Mouse (Mus musculus) forebrain, embryonic 16.5 days (tissue): ENCODE data around the gene Axin1. TPM values are rescaled to one million over a fixed set of nuclear protein-coding genes. Genes with fewer than 3 reads are reported as not detected.
"Not testable (repeated sequence)": the region's sequence is repeated elsewhere in the genome, so short reads cannot be mapped to it uniquely, and the experiment has no call there.

Source experiments
- ATAC-seq: fragments of 200-750 bp; cut with Nextera tagmentation; 2 replicates; pipeline ENCODE4 v1.8.0; 2017; ENCODE audit warnings: mild to moderate bottlenecking, moderate library complexity
- H3K27ac ChIP-seq: fragments of 300-500 bp; sonication (generic); 2 replicates; pipeline ENCODE4 v1.5.1; 2014; ENCODE audit warnings: low read length, control low read depth
- H3K27me3 ChIP-seq: fragments of 300-500 bp; sonication (generic); replicated peaks from 2 replicates; pipeline ENCODE4 v1.6.1; 2014; ENCODE audit warnings: low read length; ENCODE audit not compliant: control insufficient read depth, insufficient read depth
- H3K36me3 ChIP-seq: fragments of 300-500 bp; sonication (generic); 2 replicates; pipeline ENCODE4 v1.6.1; 2014; ENCODE audit not compliant: control insufficient read depth, insufficient read depth
- H3K4me1 ChIP-seq: fragments of 300-500 bp; sonication (generic); replicated peaks from 2 replicates; pipeline ENCODE4 v1.6.1; 2014; ENCODE audit warnings: low read length; ENCODE audit not compliant: control insufficient read depth, insufficient read depth
- H3K4me2 ChIP-seq: fragments of 300-500 bp; sonication (generic); 2 replicates; pipeline ENCODE4 v1.6.1; 2014; ENCODE audit warnings: mild to moderate bottlenecking, low read length, control low read depth
- H3K4me3 ChIP-seq: fragments of 300-500 bp; sonication (generic); replicated peaks from 2 replicates; pipeline ENCODE4 v1.5.1; 2014; ENCODE audit warnings: mild to moderate bottlenecking, low read length, control low read depth
- H3K9ac ChIP-seq: fragments of 300-500 bp; sonication (generic); replicated peaks from 2 replicates; pipeline ENCODE4 v1.6.1; 2014; ENCODE audit warnings: low read depth, low read length, control low read depth
- H3K9me3 ChIP-seq: fragments of 300-500 bp; sonication (generic); 2 replicates; pipeline ENCODE4 v1.6.1; 2016; ENCODE audit warnings: low read length; ENCODE audit not compliant: control insufficient read depth
- WGBS: fragments of 180-500 bp; shearing (Covaris S2); extraction: QIAGEN DNeasy Blood & Tissue Kit; methylation state at CpG from one replicate; pipeline ENCODE4 v1.1.7; 2014; 5-methylcytosine and 5-hydroxymethylcytosine counted together
- polyA plus RNA-seq: library from polyadenylated mRNA; unstranded; fragments of >200 nt; fragmentation: Nextera tagmentation; extraction: Ambion mirVana; gene quantifications from 2 replicates; pipeline ENCODE4 v1.2.1, GENCODE M21; 2015

Gene Axin1
- polyA plus RNA-seq: 7.6 and 8.3 TPM in 2 replicates

- Histone ChIP-seq H3K4me2 (peak within 1 kb of the TSS; percentile 85), H3K9ac (peak within 1 kb of the TSS; percentile 96), H3K9me3 (no peaks in the 10 kb centered on the region), H3K4me1 (peaks cover 22% of the 10 kb centered on the region), H3K36me3 (peaks cover 3% of the 10 kb centered on the region; the same call in 1 of the 2 replicates), H3K27me3 (no peaks in the 10 kb centered on the region), H3K27ac (peak within 1 kb of the TSS; percentile 94), H3K4me3 (peak within 1 kb of the TSS; percentile 88)
- WGBS: under 1% methylated on average over 41 of the region's 42 CpGs
- peak; percentile 97 for ATAC-seq
Observed at GRCm38 (mm10) chr17:26138239-26138836, at the start of gene Axin1. Gene Axin1, plus strand, starts transcription at chr17:26138688.

DNA sequence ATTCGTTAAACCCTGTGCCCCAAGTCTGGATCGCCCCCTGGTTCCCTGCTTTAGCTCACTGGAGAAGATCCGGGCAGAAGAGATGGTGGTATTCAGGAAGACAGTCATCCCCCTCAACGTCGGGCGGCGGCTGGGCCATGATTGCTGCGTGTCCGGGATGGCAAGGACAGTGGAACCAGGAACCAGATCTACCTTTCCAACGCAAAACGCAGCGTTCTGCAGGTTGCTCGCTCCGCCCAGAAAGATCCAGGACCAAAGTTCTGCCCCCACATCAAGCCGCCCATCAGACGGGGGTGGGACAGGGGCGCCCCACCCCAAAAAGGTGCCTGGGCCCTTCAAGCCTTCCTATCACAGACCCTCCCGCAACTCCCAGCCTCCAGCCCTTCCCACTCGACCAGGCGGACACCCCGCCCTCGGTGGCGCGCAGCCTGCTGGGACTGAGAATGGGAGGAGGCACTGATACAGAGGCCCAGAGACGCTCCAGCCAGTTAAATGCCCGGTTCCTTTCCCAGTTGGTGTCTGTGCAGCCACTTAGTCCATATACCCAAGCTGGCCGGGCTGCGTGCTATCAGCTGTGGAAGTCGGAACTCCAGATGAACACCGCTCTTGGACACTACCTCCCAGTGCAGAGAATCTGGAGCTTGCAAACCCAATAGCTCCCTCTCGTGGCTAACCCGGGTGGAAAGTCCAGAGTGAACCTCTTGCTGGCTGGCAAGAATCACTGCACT lies 48.4 kb upstream of the Axin1 start, which contains the start of gene Decr2:
Decr2 (minus strand) TSS at position 433 of the 728 bp plus-strand sequence.
- ATAC-seq: peak; percentile 90
- H3K9me3 ChIP-seq: no peaks in the 10 kb centered on the region
- 1% methylated on average over 32 of the region's 32 CpGs for WGBS

DNA sequence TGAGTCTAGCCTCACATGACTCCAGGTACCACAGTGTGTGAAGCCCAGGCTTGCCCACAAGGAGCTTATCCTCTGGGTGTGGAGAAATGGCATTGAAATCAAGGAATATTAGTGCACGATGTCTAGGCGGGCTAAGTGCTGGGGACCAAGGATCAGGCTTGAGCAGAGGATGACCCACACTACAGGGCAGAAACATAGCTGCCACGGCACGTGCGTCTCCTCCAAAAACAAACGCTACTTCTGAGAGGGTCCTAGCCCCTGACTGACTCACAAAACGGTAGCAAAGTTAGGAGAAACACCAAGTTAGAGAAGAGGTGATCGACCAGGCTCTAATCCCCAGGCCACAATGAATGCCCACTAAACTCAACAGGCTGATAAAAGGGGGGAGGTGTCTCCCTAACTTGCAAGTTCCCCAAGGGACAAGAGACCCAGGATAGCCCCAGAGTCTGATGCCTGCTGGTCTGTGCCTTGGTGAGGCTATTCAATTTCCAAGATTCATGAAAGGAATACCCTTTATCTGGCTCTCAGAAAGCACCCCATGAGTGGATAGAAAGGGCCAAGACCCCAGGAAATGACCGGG lies 43.9 kb upstream of the Axin1 start:
- Histone ChIP-seq H3K4me1 (peaks cover 6% of the 10 kb centered on the region), H3K27ac (no peak overlapping the region), H3K4me3 (peak overlapping the region; percentile 60), H3K4me2 (peak overlapping the region; percentile 72), H3K36me3 (no peaks in the 10 kb centered on the region), H3K27me3 (no peaks in the 10 kb centered on the region), H3K9ac (peak overlapping the region; percentile 79), H3K9me3 (no peaks in the 10 kb centered on the region)
- no peak for ATAC-seq
- 27% methylated on average over 9 of the region's 9 CpGs for WGBS

More for the DNA sequence above, 48.4 kb upstream of the Axin1 start, which contains the start of gene Decr2:
- H3K4me3 ChIP-seq: peak within 1 kb of the TSS; percentile 58
- peak within 1 kb of the TSS; percentile 83 for H3K4me2 ChIP-seq
- H3K36me3 ChIP-seq: no peaks in the 10 kb centered on the region
- H3K27ac ChIP-seq: peak within 1 kb of the TSS; percentile 68
- H3K4me1 ChIP-seq: peaks cover 7% of the 10 kb centered on the region
- H3K9ac ChIP-seq: peak within 1 kb of the TSS; percentile 74
- no peaks in the 10 kb centered on the region for H3K27me3 ChIP-seq

DNA sequence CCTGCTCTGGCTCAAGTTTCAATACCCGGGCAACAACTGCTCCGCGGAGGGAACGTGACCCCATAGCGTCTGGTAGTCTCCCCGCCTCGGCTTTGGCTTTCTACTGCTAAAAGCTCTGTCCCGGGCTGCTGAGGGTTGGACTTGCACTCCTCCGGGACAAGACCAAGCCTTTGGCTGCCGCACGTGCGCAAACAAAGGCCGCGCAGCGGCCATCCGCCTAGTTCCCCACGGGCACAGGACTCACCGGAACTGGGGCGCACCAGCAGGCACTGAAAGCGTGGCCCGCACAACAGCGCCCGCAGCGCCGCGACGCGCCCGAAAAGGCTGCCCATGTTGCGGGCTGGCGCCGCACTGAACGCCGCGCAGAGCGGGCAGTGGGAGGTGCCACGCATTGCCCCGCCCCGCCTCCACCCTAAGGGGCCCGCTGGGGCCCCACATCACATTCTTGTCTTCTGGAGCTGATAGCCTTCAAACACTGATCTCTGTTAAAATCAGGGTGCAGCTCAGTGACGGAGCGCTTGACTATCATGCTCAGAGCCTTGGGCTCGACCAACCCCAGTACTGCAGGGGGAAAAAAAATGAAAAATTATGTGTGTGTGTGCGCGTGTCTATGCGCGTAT lies 43.3 kb upstream of the Axin1 start, which contains the start of gene Nme4:
Nme4 (minus strand) TSS at position 482 of the 620 bp plus-strand sequence.
- H3K9ac ChIP-seq: peak within 1 kb of the TSS; percentile 79
- 0 out of 2 replicates have a peak, but pooled peaks cover 3% of the 10 kb centered on the region for H3K4me1 ChIP-seq
- H3K27ac ChIP-seq: peak within 1 kb of the TSS; percentile 26; the same call in 1 of the 2 replicates
- H3K9me3 ChIP-seq: no peaks in the 10 kb centered on the region
- WGBS: 2% methylated on average over 47 of the region's 47 CpGs
- peak; percentile 76 for ATAC-seq
- H3K4me2 ChIP-seq: peak within 1 kb of the TSS; percentile 72
- H3K4me3 ChIP-seq: peak within 1 kb of the TSS; percentile 60
- H3K36me3 ChIP-seq: no peaks in the 10 kb centered on the region
- H3K27me3 ChIP-seq: no peaks in the 10 kb centered on the region

DNA sequence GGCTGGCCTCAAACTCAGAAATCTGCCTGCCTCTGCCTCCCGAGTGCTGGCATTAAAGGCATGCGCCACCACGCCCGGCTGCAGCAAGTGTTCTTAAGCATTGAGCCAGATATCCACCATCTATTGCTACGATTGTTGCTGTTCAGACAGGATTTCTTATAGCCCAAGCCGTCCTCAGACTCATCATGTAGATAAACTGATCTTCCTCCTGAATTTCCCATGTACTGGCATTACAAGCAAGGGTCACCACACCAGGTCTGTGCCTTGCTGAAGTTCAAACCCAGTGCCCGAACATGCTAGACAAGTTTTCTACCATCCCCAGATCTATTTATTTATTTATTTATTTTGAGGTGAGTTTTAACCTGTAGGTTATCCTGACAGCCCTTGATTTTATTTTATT lies 40.0 kb upstream of the Axin1 start:
- Histone ChIP-seq H3K9me3 (no peaks in the 10 kb centered on the region), H3K9ac (no peak overlapping the region), H3K4me2 (no peak overlapping the region), H3K36me3 (no peaks in the 10 kb centered on the region), H3K27ac (no peak overlapping the region), H3K4me1 (0 out of 2 replicates have a peak, but pooled peaks cover 3% of the 10 kb centered on the region), H3K4me3 (no peak overlapping the region), H3K27me3 (no peaks in the 10 kb centered on the region)
- 92% methylated on average over 7 of the region's 7 CpGs for WGBS
- no peak for ATAC-seq

GRCm38 (mm10) chr17:26099316-26099715 lies 39.2 kb upstream of the Axin1 start:
- H3K4me2 ChIP-seq: not testable (repeated sequence)
- WGBS: 51% methylated on average over 3 of the region's 3 CpGs

GRCm38 (mm10) chr17:26100166-26100565 lies 38.3 kb upstream of the Axin1 start:
- WGBS: 43% methylated on average over 2 of the region's 2 CpGs

More at GRCm38 (mm10) chr17:26099316-26099715, 39.2 kb upstream of the Axin1 start:
- H3K27me3 ChIP-seq, H3K9ac ChIP-seq, H3K9me3 ChIP-seq, H3K27ac ChIP-seq, H3K36me3 ChIP-seq, H3K4me1 ChIP-seq, ATAC-seq, H3K4me3 ChIP-seq: not testable (repeated sequence)

DNA sequence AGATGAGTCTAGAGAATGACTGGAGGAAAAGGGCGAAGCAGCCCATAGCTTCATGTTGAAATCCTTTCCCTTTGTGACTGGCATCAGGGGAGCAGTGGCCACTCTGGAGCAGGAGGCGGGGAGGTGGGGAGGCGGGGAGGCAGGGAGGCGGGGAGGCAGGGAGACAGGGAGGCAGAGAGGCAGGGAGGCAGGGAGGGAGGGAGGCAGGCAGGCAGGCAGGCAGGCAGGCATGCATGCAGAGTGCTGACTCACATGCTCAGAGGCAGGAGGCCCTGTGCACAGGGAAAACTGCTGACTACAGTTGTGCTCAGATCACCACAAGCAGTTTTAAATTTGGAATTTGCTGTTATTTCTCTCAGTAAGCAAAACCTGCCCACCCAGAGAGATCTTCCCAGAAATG lies 37.0 kb upstream of the Axin1 start:
- no peaks in the 10 kb centered on the region for H3K4me1 ChIP-seq
- H3K4me2 ChIP-seq: no peak overlapping the region
- H3K4me3 ChIP-seq: no peak overlapping the region
- no peaks in the 10 kb centered on the region for H3K9me3 ChIP-seq
- no peaks in the 10 kb centered on the region for H3K36me3 ChIP-seq
- no peaks in the 10 kb centered on the region for H3K27me3 ChIP-seq
- no peak overlapping the region for H3K9ac ChIP-seq
- WGBS: 45% methylated on average over 4 of the region's 4 CpGs
- ATAC-seq: no peak
- no peak overlapping the region for H3K27ac ChIP-seq

More at GRCm38 (mm10) chr17:26100166-26100565, 38.3 kb upstream of the Axin1 start:
- Histone ChIP-seq H3K4me3 (no peak overlapping the region), H3K9ac (no peak overlapping the region), H3K4me1 (0 out of 2 replicates have a peak, but pooled peaks cover 3% of the 10 kb centered on the region), H3K9me3 (no peaks in the 10 kb centered on the region), H3K27me3 (no peaks in the 10 kb centered on the region), H3K36me3 (no peaks in the 10 kb centered on the region), H3K4me2 (no peak overlapping the region), H3K27ac (no peak overlapping the region)
- ATAC-seq: no peak

- H3K27me3 ChIP-seq: no peaks in the 10 kb centered on the region
- H3K36me3 ChIP-seq: no peaks in the 10 kb centered on the region
- WGBS: 70% methylated on average over 4 of the region's 4 CpGs
- no peak for ATAC-seq
- no peak overlapping the region for H3K9ac ChIP-seq
- no peak overlapping the region for H3K4me2 ChIP-seq
- no peaks in the 10 kb centered on the region for H3K4me1 ChIP-seq
- H3K4me3 ChIP-seq: no peak overlapping the region
- H3K27ac ChIP-seq: no peak overlapping the region
- no peaks in the 10 kb centered on the region for H3K9me3 ChIP-seq
Observed at GRCm38 (mm10) chr17:26105619-26106018, 32.9 kb upstream of the Axin1 start.
